Mouse (Mus musculus) fibroblast of lung, adult 2 months (primary cell): ENCODE data around the gene Ppih.

Source experiments
- DNase-seq: peaks from one replicate; pipeline ENCODE4 v3.0.0-alpha.2; 2011; ENCODE audit warnings: low read depth

The Ppih gene

DNA sequence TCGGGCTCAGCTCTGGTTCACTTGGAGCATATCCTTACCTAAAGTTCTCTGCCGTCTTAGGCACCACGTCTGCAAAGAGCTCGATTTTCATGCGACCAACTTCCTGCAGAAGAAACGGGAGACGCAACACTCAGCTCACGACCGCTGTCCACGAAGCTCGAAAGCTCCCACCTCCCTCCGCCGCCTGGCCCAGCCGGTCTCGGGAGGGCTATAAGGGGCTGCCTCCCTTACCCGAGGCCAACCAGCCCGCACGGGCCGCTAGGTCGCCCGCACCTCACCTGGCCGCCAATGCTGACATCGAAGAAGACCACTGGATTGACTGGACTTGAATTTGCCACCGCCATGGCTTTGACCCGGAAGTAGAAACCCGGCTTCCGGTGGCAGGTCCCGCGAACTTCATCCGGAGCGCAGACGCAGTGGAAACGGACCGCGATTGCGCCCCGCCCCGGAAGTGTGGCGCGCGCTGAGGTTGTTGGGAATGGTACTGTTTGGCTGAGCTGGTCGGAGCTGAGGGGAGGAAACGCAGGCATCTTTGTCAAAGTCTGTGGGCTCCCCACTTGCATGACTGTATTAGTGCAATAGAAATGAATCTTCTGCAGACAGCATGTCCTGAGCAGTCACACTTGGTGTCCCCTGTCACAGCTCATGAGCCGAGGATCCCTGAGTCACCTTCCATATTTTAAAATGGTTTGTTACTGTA, at the start of gene Ppih:
Gene Ppih (minus strand): TSS at position 416 of the 700 bp plus-strand sequence.
- DNase-seq = peak; percentile 85

DNA sequence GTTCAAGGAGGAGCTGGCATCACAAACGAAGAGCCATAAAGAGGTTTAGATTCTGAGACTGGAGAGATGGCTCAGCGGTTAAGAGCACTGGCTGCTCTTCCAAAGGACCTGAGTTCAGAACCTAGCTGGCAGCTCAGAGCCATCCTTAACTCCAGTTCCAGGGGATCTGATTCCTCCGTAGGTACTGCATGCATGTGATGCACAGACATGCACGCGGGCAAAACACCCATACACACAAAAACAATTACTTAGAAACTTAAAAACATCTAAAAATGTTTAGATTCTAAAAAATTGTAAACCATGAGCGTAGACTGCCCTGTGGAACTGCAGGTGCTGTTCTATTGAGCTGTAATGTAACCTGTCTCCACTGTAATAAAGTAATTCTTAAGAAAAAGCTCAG, 49.1 kb upstream of the Ppih start:
- no peak for DNase-seq

DNA sequence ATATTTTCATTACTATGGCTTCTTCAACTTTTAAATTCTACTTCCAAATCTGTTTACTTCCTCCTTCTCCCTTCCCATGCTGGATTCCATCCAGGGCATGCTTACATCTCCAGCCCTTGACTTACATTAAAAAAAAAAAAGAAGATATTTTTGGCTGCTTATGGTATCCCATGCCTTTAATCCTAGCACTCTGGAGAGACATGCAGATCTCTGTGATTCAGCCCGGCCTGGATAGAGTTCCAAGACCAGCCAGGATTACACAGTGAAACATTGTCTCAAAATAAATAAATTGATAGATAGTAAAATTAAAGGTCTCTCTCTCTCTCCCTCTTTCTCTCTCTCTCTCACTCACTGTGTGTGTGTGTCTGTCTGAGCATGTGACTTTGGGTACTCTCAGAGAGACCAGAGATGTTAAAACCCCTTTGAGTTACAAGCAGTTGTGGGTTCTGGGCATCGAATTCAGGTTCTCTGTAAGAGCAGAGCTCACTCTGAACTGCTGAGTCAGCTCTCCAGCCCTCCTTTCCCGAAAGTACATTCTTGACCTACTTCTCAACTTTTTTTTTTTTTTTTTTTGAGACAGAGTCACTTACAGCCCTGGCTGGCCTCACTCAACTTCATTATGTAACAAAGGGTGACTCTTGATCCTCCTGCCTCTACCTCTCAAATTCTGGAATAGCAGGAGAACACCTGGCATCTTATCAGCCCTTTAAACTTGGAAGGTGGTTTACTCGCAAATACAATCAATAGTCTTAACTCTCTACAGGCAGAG, 46.6 kb upstream of the Ppih start:
- DNase-seq = peak; percentile 48

DNA sequence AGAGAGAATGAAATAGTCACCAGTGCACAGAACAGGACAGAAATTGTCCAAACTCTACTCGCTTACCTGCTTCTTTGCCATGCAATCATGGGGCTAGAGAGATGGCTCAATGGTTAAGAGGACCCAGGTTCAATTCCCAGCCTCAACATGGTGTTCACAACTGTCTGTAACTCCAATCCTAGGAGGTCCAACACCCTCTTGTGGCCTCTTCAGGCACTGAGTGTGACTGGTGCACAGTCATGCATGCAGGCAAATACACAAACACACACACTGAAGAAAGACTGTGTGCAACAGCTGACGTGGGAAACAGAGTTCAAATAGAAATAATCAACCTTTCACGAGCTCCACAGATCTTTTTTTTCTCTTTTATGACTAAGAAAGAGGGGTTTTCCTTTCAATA, 41.9 kb upstream of the Ppih start:
- no peak for DNase-seq

DNA sequence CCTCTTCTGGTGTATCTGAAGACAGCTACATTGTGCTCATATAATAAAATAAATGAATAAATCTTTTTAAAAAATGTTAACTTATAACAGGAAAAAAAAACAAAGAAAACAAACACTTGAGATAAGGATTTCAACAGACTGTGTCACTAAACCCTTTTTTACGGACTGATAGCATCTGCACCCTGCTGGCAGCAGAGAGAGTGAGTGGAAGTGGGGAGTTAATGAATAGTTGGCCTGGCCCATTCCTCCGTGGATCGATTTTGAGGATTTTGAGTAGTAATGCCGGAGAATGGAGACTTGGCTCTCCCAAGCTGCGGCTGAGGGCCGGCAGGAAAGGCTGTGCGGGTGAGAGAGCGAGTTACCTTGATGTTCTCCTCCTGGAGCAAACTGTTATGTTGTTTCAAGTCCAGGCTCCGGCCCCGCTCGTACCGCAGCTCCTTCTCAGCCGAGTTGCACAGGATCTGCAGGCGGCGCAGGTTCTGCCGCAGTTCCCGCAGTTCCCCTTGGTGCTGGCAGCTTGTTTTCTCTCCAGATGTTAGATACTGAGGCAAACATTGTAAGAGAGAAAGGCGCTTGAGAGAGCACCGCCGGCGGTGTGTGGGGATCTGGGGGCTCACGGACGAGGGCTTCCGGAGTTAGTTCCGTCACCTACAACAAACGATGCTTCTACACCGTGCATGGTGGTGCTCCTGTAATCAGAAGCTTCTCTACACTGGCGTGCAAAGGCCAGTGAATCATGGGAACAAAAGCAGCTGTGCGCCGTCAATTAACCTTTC, 39.0 kb upstream of the Ppih start:
- peak; percentile 10 for DNase-seq

DNA sequence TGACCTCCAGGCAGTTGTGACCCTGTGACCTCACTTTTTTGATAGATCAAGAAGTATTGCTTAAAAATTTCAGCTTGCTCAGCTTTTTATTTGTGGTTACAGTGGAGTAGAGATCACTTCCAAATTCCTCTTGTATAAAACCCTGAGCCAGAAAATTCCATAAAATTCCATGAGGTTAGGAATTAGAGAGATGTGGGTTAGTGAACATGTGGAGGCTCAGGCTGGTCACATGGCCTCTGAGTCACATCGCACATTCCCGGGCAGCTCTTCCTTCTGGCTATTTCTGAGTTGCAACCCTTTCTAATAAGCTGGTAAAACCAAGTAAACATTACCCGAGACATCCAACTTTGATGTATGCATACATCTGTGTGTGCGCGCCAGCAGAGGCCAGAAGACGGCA, 25.2 kb upstream of the Ppih start:
- no peak for DNase-seq

DNA sequence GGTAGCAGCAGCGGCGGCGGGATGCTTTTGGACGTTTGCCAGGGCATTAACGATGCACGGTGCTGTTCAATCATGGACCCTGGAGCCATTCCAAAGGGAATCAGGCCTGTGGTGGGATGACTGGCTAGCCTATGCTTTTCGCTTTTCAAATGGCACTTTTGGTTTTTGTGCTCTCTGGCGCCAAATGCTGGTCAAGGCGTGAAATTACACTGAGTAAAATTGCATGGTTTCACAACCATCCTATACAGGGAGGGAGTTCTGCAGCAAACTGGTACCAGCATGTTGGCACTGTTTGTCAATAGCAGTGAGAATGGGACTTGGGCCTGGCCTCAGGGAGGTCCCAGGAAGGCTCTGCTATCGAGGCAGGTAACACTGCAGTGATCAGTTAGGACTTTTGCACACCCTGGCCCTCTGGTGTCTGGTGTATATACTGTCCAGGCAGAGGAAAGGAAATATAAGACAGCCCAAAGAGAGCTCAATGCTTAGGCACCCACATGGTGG, 18.6 kb upstream of the Ppih start:
- no peak for DNase-seq

DNA sequence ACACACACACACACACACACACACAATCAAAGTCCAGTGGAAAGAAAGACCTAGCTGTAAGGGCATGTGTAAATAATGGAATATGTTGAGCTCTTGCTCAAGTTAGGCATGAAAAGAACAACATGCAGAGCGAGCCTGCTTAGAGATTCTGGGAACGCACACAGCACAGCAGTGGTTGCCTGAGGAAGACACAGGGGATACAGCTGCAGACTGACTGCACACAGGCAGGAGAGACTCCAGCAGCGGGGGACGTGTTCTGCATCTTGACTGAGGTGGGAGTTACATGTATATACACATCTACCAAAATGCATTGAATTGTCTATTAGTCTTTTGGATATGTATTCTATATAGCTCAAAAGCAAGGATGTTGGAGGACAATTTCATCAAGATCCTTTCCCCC, 18.1 kb upstream of the Ppih start:
- DNase-seq = no peak

DNA sequence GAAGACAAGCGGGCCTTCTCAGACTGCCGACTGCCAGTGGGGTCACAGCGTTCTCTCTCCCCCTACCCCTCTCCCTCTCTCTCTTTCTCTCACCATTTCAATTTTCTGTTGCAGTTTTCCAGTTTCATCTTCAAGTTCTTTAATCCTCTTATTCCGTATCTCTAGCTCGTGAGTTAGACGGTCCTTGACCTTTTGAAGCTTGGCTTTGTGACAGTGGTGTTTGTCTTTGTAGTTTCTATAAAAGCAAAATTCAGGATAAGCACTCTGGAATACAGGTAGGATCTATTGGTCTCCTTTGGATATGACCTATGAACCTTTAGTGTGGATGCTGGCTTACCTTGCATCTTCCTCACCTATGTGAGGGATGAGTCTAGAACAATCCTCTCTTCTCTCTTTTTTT, 13.1 kb upstream of the Ppih start:
- DNase-seq = no peak

DNA sequence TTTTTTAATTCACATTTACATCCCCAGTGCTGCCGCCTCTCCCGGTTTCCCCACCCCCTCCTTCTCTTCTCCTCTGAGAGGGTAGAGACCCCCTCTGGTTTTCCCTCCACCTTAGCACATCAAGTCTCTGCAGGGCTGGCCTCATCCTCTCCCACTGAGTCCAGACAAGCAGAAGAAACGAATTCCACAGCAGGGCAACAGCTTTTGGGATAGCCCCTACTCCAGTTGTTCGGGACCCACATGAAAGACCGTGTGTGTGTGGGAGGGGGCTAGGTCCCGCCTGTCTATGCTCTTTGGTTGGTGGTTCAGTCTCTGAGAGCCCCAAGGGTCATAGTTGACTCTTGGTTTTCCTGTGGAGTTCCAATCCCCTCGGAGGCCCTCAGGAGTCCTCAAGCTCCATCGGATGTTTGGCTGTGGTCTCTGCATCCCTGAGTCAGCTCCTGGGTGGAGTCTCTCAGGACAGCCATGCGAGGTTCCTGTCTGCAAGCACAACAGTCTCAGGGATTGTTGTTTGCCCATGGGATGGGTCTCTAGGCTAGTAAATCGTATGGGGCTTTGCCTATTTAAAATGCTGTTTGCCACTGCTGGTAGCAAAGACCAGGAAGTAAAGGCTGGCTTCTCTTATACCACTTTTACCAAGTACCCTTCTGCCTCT, 677 bp upstream of the Ppih start:
- DNase-seq = no peak

DNA sequence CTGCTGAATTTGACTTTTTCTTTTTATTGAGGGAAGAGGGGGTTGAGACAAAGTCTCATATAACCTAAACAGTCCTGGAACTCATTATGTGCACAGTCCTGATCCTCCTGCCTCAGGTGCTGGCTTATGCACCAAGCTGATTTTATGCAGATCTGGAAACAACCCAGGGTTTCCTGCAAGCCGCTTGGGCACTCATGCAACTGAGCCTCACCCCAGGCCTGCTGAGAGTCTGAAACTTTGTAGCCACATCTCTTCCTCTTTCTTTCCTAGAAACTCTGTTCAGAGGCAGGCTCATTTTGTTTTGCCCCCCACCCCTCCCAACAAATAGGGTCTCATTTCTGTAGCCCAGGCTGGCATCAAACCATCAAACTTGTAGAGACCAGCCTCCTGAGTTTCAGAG, 6.6 kb downstream of the Ppih start:
- no peak for DNase-seq

DNA sequence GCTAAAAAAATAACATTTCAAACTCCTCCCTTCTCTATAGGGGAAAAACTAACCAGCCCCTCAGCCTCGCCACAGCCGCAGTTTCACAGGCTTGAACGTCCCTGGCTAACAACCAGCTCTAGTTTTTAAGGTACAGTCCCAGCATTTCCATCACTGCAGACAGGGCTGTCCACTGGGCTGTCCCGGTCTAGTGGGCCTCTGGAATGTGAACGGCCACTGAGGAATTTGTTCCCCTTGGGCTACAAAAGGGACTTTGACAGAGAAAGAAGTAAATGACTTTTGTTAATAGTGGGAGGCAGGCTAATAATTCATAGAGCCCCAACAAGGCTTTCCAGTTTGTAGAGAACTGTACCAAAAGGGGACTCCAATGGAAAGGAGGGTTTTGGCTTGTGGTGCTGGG, 14.9 kb downstream of the Ppih start:
- no peak for DNase-seq

DNA sequence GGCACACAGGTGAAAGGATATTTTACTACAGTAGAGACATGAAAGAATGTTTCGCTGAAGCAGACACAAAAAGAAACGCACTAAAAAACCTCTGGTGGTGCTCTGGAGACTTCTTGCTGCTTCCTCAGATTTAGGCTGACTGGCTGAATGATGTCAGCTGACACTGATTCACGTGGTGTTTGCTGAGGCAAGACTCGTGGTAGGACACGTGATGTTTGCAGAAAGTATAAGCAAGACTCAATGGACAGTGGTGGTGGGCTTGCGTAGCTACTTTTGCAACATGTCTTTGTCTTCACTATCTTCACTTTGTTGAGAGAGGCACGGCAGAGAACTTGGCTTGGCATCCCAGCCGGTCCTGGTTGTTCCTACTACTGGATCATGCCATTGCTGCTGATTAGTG, 17.1 kb downstream of the Ppih start:
- no peak for DNase-seq

DNA sequence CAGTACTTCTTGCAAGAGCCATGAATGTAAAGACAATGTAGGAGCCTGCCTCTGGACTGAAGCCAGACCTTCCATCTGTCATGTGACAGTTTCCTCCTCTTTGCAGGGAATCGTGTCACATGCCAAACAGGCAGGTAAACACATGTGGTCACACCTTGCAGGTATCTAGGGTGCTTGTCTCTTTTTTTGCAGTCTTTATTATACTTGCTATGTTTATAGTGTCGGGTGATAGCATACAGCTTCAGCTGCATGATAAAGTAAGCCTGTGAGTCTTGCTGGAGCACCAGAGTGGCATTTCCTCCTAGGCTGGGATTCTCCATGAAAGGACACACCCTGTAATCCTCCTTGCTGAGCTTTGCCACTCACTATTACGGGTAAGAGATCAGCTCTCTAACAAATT, 18.6 kb downstream of the Ppih start:
- no peak for DNase-seq

DNA sequence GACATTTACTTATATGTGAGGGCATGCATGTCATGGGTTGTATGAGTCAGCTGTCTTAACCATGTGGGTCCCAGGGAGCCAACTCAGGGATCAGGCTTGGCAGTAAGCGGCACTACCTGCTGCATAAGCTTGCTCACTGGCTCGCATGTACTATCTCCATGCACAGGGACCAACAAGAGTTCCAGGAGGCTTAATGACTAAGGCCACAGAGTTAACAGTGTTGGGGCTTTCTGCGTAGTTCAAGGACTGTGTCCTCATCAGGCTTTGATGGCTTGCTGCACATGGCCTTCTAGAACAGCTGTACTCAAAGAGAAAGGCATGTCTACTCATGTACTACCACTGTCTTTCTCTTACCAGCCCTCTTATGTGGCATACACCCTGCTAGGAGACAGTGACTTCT, 19.6 kb downstream of the Ppih start:
- DNase-seq = no peak

DNA sequence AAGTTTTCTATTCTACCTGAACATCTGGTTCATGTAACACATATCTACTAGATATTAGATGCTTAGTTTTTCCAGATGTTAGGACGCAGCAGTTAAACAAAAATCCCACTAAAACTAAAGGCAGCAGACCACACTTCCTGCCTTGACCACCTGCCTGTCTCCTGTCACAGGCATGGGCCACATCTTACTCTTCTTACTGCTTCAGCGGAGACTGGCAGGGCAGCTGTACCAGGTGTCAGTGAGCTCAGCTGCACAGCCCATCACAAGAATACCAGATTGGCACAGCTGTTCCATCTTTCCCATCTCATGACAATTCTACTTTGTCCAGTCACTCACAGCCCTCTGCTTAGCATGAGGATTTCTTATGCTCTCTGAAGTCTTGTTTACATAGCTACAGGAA, 23.0 kb downstream of the Ppih start:
- no peak for DNase-seq

DNA sequence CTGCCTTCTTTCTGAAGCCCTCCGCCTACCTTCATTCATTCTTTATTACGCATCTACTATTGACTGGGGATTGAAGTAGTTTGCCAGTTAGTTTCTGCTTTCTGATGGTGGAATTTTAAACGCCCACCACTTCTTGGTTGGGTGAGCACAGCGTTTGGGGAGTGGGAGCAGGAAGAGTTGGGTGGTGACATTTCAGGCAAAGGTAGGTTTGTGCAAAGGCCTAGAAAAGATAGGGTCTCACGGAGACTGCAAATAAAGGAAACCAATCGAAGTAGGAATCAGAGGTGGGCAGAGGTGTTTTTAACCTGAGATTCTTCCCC, 25.3 kb downstream of the Ppih start:
- DNase-seq = no peak

DNA sequence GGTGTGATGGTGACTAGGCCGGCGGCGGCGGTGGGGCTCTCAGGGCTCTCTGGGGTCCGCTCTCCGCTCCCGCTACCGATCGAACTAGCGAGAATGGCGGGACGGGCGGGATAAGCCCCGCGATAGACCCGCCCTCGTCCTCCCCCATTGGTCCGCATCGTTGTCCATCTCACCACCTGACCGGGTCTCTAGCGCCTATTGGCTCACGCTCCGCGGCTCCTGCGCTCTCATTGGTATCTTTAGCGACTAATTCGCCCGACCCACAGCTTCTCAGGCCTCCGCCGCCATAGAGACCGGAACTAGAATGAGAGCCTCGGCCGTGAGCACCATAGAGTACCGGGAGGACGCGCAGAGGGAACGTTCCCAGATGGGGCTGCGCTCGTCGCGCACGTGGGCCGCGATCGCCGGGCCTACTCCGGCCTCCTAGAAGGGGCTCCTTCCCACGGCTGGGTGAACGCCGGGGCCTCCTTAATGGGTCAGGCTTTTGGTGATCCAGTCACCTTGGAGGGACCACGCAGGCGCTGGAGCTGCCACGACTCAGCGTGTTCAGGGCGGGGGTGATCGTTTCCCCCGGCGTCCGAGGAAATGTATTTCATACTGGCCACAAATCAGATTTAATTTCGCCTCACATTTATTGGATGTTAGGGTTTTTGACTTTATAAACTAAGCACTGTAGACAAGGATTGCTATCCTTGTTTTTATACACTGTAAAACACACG, 25.8 kb downstream of the Ppih start, which contains the start of gene Ybx1:
Gene Ybx1 (minus strand): TSS at position 190 of the 719 bp plus-strand sequence.
- DNase-seq = peak; percentile 96

DNA sequence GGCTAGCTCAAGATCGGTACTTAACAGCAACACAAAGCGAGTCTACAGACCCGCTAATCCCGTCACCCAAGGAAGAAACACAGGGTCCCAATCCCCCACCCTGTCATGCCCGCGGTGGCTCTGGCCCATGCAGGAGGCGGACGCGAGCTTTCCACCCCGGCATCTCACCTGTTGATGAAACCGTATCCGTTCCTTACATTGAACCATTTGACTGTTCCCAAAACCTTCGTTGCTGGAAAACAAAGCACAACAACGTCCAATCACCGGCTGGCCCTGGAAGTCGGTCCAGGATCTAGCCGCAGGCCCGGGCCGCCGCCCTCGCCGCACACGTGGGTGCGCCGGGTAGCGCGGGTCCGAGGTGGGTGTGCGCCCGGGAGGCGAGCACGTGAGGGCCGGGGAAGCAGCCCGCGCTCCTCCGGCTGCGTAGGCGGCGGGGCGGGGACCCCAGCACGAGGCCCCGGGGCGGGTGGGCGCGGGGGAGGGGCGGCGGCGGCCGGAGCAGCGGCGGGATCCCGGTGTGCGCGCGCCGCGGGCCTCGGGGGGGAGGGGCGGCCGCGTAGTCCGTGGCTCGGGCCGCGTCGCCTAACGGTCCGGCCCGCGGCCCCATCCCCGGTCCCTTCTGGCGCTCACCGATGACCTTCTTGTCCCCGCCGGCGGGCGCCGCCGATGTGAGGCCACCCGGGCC, 26.6 kb downstream of the Ppih start:
- no peak for DNase-seq

DNA sequence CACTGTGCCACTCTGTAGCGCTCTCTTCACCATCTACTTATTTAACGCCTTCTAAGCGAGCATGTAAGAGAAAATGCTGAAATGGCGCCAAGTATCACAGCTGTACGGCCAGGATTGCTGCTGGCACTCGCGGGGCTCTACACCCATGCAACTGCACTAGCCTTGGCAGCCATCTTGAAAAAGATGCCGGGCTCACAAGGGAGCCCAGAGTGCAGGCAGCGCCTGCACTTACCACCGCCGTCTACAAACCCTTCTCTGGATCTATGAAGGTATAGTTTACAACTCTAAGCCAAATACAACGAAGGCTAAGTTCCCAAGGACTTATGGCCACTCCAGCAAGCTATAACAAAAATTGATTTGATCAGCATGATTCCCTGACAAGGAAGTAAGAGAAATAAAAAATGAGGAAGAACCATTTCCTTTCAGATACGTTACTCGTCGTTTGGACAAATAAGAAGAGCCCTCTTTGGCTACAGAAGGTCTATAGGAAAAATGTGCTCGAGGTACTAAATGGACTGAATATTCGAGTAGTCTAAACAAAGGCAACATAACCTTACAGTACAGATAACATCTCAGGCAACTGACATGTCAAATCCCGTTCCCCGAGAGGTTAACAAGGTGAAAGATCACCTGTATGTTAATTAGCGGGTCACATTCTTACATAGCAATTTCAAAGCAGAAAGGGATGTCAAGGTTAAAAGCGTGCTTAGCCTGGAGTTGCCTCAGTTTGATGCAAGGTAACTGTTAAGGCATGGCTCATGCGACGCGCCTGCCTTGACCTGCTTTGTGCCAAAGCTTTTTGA, 27.4 kb downstream of the Ppih start:
- DNase-seq = no peak
